Mouse (Mus musculus) ovary, postnatal 14 days (tissue): ENCODE data around the gene Thegl.
"Not testable (repeated sequence)": the region's sequence is repeated elsewhere in the genome, so short reads cannot be mapped to it uniquely, and the experiment has no call there.

Source experiments
- DNase-seq: peaks from one replicate; pipeline ENCODE4 v3.0.0; 2022; ENCODE audit warnings: low spot score

Gene Thegl

GRCm38 (mm10) chr5:77015544-77016482 is at the start of gene Thegl:
Gene Thegl, plus strand, starts transcription at chr5:77016023.
- peak; percentile 58 for DNase-seq

- no peak for DNase-seq
These were observed 46.6 kb upstream of the Thegl start for GRCm38 (mm10) chr5:76969250-76969649.

GRCm38 (mm10) chr5:76971115-76971514 is 44.7 kb upstream of the Thegl start:
- not testable (repeated sequence) for DNase-seq

- DNase-seq, result no peak
These were observed 42.3 kb upstream of the Thegl start for GRCm38 (mm10) chr5:76973488-76973887.

- DNase-seq, result no peak
These were observed 41.6 kb upstream of the Thegl start for GRCm38 (mm10) chr5:76974207-76974553.

GRCm38 (mm10) chr5:76974554-76975285 is 41.1 kb upstream of the Thegl start, which contains the start of gene Srp72:
Gene Srp72, plus strand, starts transcription at chr5:76974683.
- peak; percentile 72 for DNase-seq

GRCm38 (mm10) chr5:76975736-76976135 is 40.1 kb upstream of the Thegl start:
- no peak for DNase-seq

GRCm38 (mm10) chr5:76984015-76984414 is 31.8 kb upstream of the Thegl start:
- DNase-seq, result no peak

GRCm38 (mm10) chr5:76990789-76991188 is 25.0 kb upstream of the Thegl start:
- DNase-seq, result no peak

- no peak for DNase-seq
These were observed 22.5 kb upstream of the Thegl start for GRCm38 (mm10) chr5:76993174-76993814.

GRCm38 (mm10) chr5:76998416-76998815 is 17.4 kb upstream of the Thegl start:
- DNase-seq, result no peak

GRCm38 (mm10) chr5:77001192-77001591 is 14.6 kb upstream of the Thegl start:
- no peak for DNase-seq

- DNase-seq, result no peak
These were observed 11.6 kb upstream of the Thegl start, which contains the start of gene Arl9 for GRCm38 (mm10) chr5:77004051-77004821. Gene Arl9, plus strand, starts transcription at chr5:77004055.

GRCm38 (mm10) chr5:77010352-77010751 is 5.5 kb upstream of the Thegl start:
- DNase-seq, result no peak

GRCm38 (mm10) chr5:77011082-77011481 is 4.7 kb upstream of the Thegl start:
- DNase-seq, result no peak

GRCm38 (mm10) chr5:77013171-77013570 is 2.7 kb upstream of the Thegl start:
- no peak for DNase-seq

- DNase-seq, result no peak
These were observed 12.2 kb downstream of the Thegl start for GRCm38 (mm10) chr5:77028034-77028433.

GRCm38 (mm10) chr5:77029735-77030134 is 13.9 kb downstream of the Thegl start:
- DNase-seq, result peak; percentile 39

GRCm38 (mm10) chr5:77035101-77035500 is 19.3 kb downstream of the Thegl start:
- not testable (repeated sequence) for DNase-seq

- no peak for DNase-seq
These were observed 22.6 kb downstream of the Thegl start for GRCm38 (mm10) chr5:77038451-77038850.

GRCm38 (mm10) chr5:77039391-77039790 is 23.6 kb downstream of the Thegl start:
- DNase-seq, result no peak

- no peak for DNase-seq
These were observed 28.5 kb downstream of the Thegl start for GRCm38 (mm10) chr5:77044362-77044761.
